Mouse (Mus musculus) liver, embryonic 15.5 days (tissue): ENCODE measurements around the gene Cit. TPM values are rescaled to one million over a fixed set of nuclear protein-coding genes. Genes with fewer than 3 reads are reported as not detected.
A peak's percentile ranks its signal among the peaks of the same experiment; 100 is the strongest.

Experiments
- ATAC-seq: fragments of 200-750 bp; cut with Nextera tagmentation; 2 replicates; pipeline ENCODE4 v1.8.0; 2017; ENCODE audit warnings: moderate number of reproducible peaks, mild to moderate bottlenecking, moderate library complexity; ENCODE audit not compliant: insufficient read depth
- H3K27ac ChIP-seq: fragments of 300-500 bp; sonication (generic); replicated peaks from 2 replicates; pipeline ENCODE4 v1.5.1; 2015; ENCODE audit warnings: mild to moderate bottlenecking, inconsistent platforms
- H3K27me3 ChIP-seq: fragments of 300-500 bp; sonication (generic); 2 replicates; pipeline ENCODE4 v1.6.1; 2015; ENCODE audit warnings: mild to moderate bottlenecking, inconsistent platforms
- H3K36me3 ChIP-seq: fragments of 300-500 bp; sonication (generic); replicated peaks from 2 replicates; pipeline ENCODE4 v1.6.1; 2015; ENCODE audit warnings: moderate library complexity, mild to moderate bottlenecking, inconsistent platforms
- H3K4me1 ChIP-seq: fragments of 300-500 bp; sonication (generic); replicated peaks from 2 replicates; pipeline ENCODE4 v1.6.1; 2015; ENCODE audit warnings: inconsistent platforms
- H3K4me2 ChIP-seq: fragments of 300-500 bp; sonication (generic); 2 replicates; pipeline ENCODE4 v1.6.1; 2015; ENCODE audit warnings: moderate library complexity, mild to moderate bottlenecking, inconsistent platforms
- H3K4me3 ChIP-seq: fragments of 300-500 bp; sonication (generic); replicated peaks from 2 replicates; pipeline ENCODE4 v1.5.1; 2015; ENCODE audit warnings: mild to moderate bottlenecking, inconsistent platforms
- H3K9ac ChIP-seq: fragments of 300-500 bp; sonication (generic); 2 replicates; pipeline ENCODE4 v1.6.1; 2015; ENCODE audit warnings: moderate library complexity, mild to moderate bottlenecking, inconsistent platforms
- H3K9me3 ChIP-seq: fragments of 300-500 bp; sonication (generic); replicated peaks from 2 replicates; pipeline ENCODE4 v1.6.1; 2016; ENCODE audit warnings: inconsistent platforms
- WGBS: fragments of 180-500 bp; shearing (Covaris S2); methylation state at CpG from one replicate; pipeline ENCODE4 v1.1.7; 2015; ENCODE audit warnings: mixed read lengths; ENCODE audit not compliant: insufficient replicate concordance; 5-methylcytosine and 5-hydroxymethylcytosine counted together
- polyA plus RNA-seq: library from polyadenylated mRNA; unstranded; fragments of >200 nt; fragmentation: Nextera tagmentation; extraction: Ambion mirVana; gene quantifications from 2 replicates; pipeline ENCODE4 v1.2.1, GENCODE M21; 2015

Cit gene
- polyA plus RNA-seq, 1 experiment from 2014 or later: 36.4 TPM

- no peak overlapping the region for H3K9ac ChIP-seq
- H3K4me3 ChIP-seq: no peak overlapping the region
- H3K4me1 ChIP-seq: peaks cover 5% of the 10 kb centered on the region
- H3K27ac ChIP-seq: no peak overlapping the region
- H3K36me3 ChIP-seq: no peaks in the 10 kb centered on the region
- no peak for ATAC-seq
- 45% methylated on average over 7 of the region's 7 CpGs for WGBS
- no peak overlapping the region for H3K4me2 ChIP-seq
- no peaks in the 10 kb centered on the region for H3K27me3 ChIP-seq
- no peaks in the 10 kb centered on the region; the same call in 1 of the 2 replicates for H3K9me3 ChIP-seq
Measured at GRCm38 (mm10) chr5:115835291-115835690, 9.8 kb upstream of the Cit start.

- WGBS: 85% methylated on average over 6 of the region's 6 CpGs
- ATAC-seq: no peak
- H3K4me2 ChIP-seq: no peak overlapping the region
Measured at GRCm38 (mm10) chr5:115838059-115838458, 7.0 kb upstream of the Cit start.

GRCm38 (mm10) chr5:115840453-115840852 is 4.6 kb upstream of the Cit start:
- ATAC-seq: no peak
- Histone ChIP-seq H3K4me2 (no peak overlapping the region), H3K4me3 (no peak overlapping the region), H3K27ac (no peak overlapping the region), H3K9ac (no peak overlapping the region), H3K27me3 (no peaks in the 10 kb centered on the region), H3K36me3 (no peaks in the 10 kb centered on the region), H3K9me3 (no peaks in the 10 kb centered on the region), H3K4me1 (peaks cover 13% of the 10 kb centered on the region)
- WGBS: 5% methylated on average over 5 of the region's 5 CpGs

More at GRCm38 (mm10) chr5:115838059-115838458, 7.0 kb upstream of the Cit start:
- Histone ChIP-seq H3K4me1 (peaks cover 5% of the 10 kb centered on the region), H3K27ac (no peak overlapping the region), H3K36me3 (no peaks in the 10 kb centered on the region), H3K27me3 (no peaks in the 10 kb centered on the region), H3K9ac (no peak overlapping the region), H3K9me3 (no peaks in the 10 kb centered on the region; the same call in 1 of the 2 replicates), H3K4me3 (no peak overlapping the region)

GRCm38 (mm10) chr5:115840946-115841775 is 3.9 kb upstream of the Cit start:
- Histone ChIP-seq H3K9ac (no peak overlapping the region), H3K9me3 (no peaks in the 10 kb centered on the region), H3K27ac (no peak overlapping the region), H3K4me2 (no peak overlapping the region), H3K36me3 (0 out of 2 replicates have a peak, but pooled peaks cover under 1% of the 10 kb centered on the region), H3K4me3 (no peak overlapping the region), H3K4me1 (peaks cover 20% of the 10 kb centered on the region), H3K27me3 (no peaks in the 10 kb centered on the region)
- ATAC-seq: no peak
- 69% methylated on average over 12 of the region's 12 CpGs for WGBS

GRCm38 (mm10) chr5:115844368-115844765 is 711 bp upstream of the Cit start:
- H3K27ac ChIP-seq: peak overlapping the region; percentile 88
- no peaks in the 10 kb centered on the region for H3K27me3 ChIP-seq
- peak overlapping the region; percentile 96 for H3K9ac ChIP-seq
- WGBS: 5% methylated on average over 12 of the region's 12 CpGs
- H3K4me1 ChIP-seq: peaks cover 41% of the 10 kb centered on the region
- no peaks in the 10 kb centered on the region for H3K9me3 ChIP-seq
- H3K4me2 ChIP-seq: peak overlapping the region; percentile 86
- H3K4me3 ChIP-seq: peak overlapping the region; percentile 98
- H3K36me3 ChIP-seq: peaks cover 32% of the 10 kb centered on the region
- peak; percentile 49 for ATAC-seq

- WGBS: 26% methylated on average over 8 of the region's 8 CpGs
- Histone ChIP-seq H3K27me3 (no peaks in the 10 kb centered on the region), H3K4me3 (peak overlapping the region; percentile 98), H3K36me3 (peaks cover 45% of the 10 kb centered on the region), H3K4me2 (peak overlapping the region; percentile 86), H3K9ac (peak overlapping the region; percentile 96), H3K27ac (peak overlapping the region; percentile 89), H3K9me3 (no peaks in the 10 kb centered on the region), H3K4me1 (peaks cover 50% of the 10 kb centered on the region)
- ATAC-seq: no peak; the same call in 1 of the 2 replicates
Measured at GRCm38 (mm10) chr5:115845635-115846174, 627 bp downstream of the Cit start.

GRCm38 (mm10) chr5:115847166-115847565 is 2.1 kb downstream of the Cit start:
- Histone ChIP-seq H3K27ac (no peak overlapping the region), H3K27me3 (no peaks in the 10 kb centered on the region), H3K9me3 (no peaks in the 10 kb centered on the region), H3K4me1 (peaks cover 53% of the 10 kb centered on the region), H3K4me3 (peak overlapping the region; percentile 98; the same call in 1 of the 2 replicates), H3K9ac (no peak overlapping the region), H3K4me2 (peak overlapping the region; percentile 86; the same call in 1 of the 2 replicates), H3K36me3 (peaks cover 60% of the 10 kb centered on the region)
- no peak for ATAC-seq
- 82% methylated on average over 8 of the region's 8 CpGs for WGBS

- H3K27ac ChIP-seq: no peak overlapping the region
- H3K4me2 ChIP-seq: no peak overlapping the region
- H3K4me3 ChIP-seq: no peak overlapping the region
- peaks cover 53% of the 10 kb centered on the region for H3K4me1 ChIP-seq
- ATAC-seq: no peak
- no peak overlapping the region for H3K9ac ChIP-seq
- no peaks in the 10 kb centered on the region for H3K9me3 ChIP-seq
- WGBS: 88% methylated on average over 7 of the region's 7 CpGs
- no peaks in the 10 kb centered on the region for H3K27me3 ChIP-seq
- H3K36me3 ChIP-seq: peaks cover 73% of the 10 kb centered on the region
Measured at GRCm38 (mm10) chr5:115848463-115848862, 3.4 kb downstream of the Cit start.

GRCm38 (mm10) chr5:115849263-115849829 is 4.3 kb downstream of the Cit start:
- H3K36me3 ChIP-seq: peaks cover 82% of the 10 kb centered on the region
- no peaks in the 10 kb centered on the region for H3K27me3 ChIP-seq
- peaks cover 45% of the 10 kb centered on the region for H3K4me1 ChIP-seq
- WGBS: 86% methylated on average over 12 of the region's 12 CpGs
- no peak for ATAC-seq
- H3K9ac ChIP-seq: no peak overlapping the region
- no peak overlapping the region for H3K27ac ChIP-seq
- H3K4me2 ChIP-seq: no peak overlapping the region
- H3K9me3 ChIP-seq: no peaks in the 10 kb centered on the region
- H3K4me3 ChIP-seq: no peak overlapping the region

GRCm38 (mm10) chr5:115850250-115851028 is 5.4 kb downstream of the Cit start:
- ATAC-seq: no peak

More at GRCm38 (mm10) chr5:115850250-115851028, 5.4 kb downstream of the Cit start:
- H3K4me1 ChIP-seq: peaks cover 40% of the 10 kb centered on the region
- peaks cover 93% of the 10 kb centered on the region for H3K36me3 ChIP-seq
- H3K4me2 ChIP-seq: peak overlapping the region; percentile 32
- WGBS: 77% methylated on average over 17 of the region's 17 CpGs
- no peaks in the 10 kb centered on the region for H3K9me3 ChIP-seq
- H3K4me3 ChIP-seq: 0 out of 2 replicates have a peak overlapping the region, but pooled peaks have one; percentile 15
- H3K9ac ChIP-seq: no peak overlapping the region
- no peaks in the 10 kb centered on the region for H3K27me3 ChIP-seq
- H3K27ac ChIP-seq: no peak overlapping the region
